In genomic region chr12:102555850-102556249, GRCm38 (mm10) we compare ENCODE assay signal across 14 mouse cellular contexts. TPM values are rescaled to one million over a fixed set of nuclear protein-coding genes. Genes with fewer than 3 reads are reported as not detected.
DNase-seq lines count a peak whose midpoint lies in the region; ATAC-seq and TF ChIP-seq lines count a peak whose summit lies in the region.
"Had no signal": no experiment of that assay in that cellular context is flagged by ENCODE, and none has a peak within 500 bp of the region (broad histone marks: within the 10 kb centered on the region; RNA-seq: fewer than 3 reads in every experiment).

No protein-coding gene starts in this region.

- H3K4me3 ChIP-seq in layer of hippocampus, adult 2 months, result peak overlapping the region; percentile 74
- H3K4me3 ChIP-seq in forebrain, embryonic 16.5 days (replicated peaks; ENCODE audit: low read length), result peak overlapping the region; percentile 84
- peak overlapping the region; percentile 93 for H3K4me3 ChIP-seq in midbrain, embryonic 15.5 days
- no peak overlapping the region for H3K4me3 ChIP-seq in kidney, embryonic 14.5 days (ENCODE audit: low read length)
- H3K4me3 ChIP-seq in heart, embryonic 10.5 days, result no peak overlapping the region
- H3K4me3 ChIP-seq: megakaryocyte, embryonic 14.5 days had no signal

- peak overlapping the region; percentile 18; the same call in 1 of the 2 replicates for H3K9ac ChIP-seq in forebrain, embryonic 16.5 days (replicated peaks; ENCODE audit: low read depth, low read length)
- peak overlapping the region; percentile 93 for H3K9ac ChIP-seq in midbrain, embryonic 15.5 days
- no peak overlapping the region for H3K9ac ChIP-seq in kidney, embryonic 14.5 days (ENCODE audit: low read depth, low read length)
- H3K9ac ChIP-seq: liver, embryonic 14.5 days had no signal

- TF ChIP-seq CTCF in layer of hippocampus, adult 2 months (conservative IDR thresholded peaks at IDR 0.05), result no peak

- H3K9me3 ChIP-seq in forebrain, embryonic 16.5 days (ENCODE audit: control insufficient read depth, low read length), result no peaks in the 10 kb centered on the region
- no peaks in the 10 kb centered on the region for H3K9me3 ChIP-seq in midbrain, embryonic 15.5 days
- no peaks in the 10 kb centered on the region for H3K9me3 ChIP-seq in kidney, embryonic 14.5 days (ENCODE audit: control insufficient read depth, low read length)
- H3K9me3 ChIP-seq in heart, embryonic 10.5 days, result no peaks in the 10 kb centered on the region
- H3K9me3 ChIP-seq: megakaryocyte, embryonic 14.5 days had no signal

- H3K36me3 ChIP-seq in forebrain, embryonic 16.5 days (ENCODE audit: control insufficient read depth, insufficient read depth), result no peaks in the 10 kb centered on the region
- H3K36me3 ChIP-seq in midbrain, embryonic 15.5 days (replicated peaks), result peaks cover 3% of the 10 kb centered on the region; the same call in 1 of the 2 replicates
- H3K36me3 ChIP-seq in kidney, embryonic 14.5 days (ENCODE audit: control insufficient read depth, insufficient read depth, low read length), result no peaks in the 10 kb centered on the region
- no peaks in the 10 kb centered on the region for H3K36me3 ChIP-seq in heart, embryonic 10.5 days

- no peak overlapping the region for H3K27ac ChIP-seq in layer of hippocampus, adult 2 months
- no peak overlapping the region for H3K27ac ChIP-seq in forebrain, embryonic 16.5 days (ENCODE audit: low read length)
- no peak overlapping the region for H3K27ac ChIP-seq in midbrain, embryonic 15.5 days
- H3K27ac ChIP-seq in kidney, embryonic 14.5 days (ENCODE audit: low read depth, low read length), result no peak overlapping the region
- H3K27ac ChIP-seq in heart, embryonic 10.5 days, result no peak overlapping the region
- H3K27ac ChIP-seq: liver, embryonic 14.5 days had no signal

- 37% methylated on average over 3 of the region's 3 CpGs for WGBS in forebrain, embryonic 16.5 days
- WGBS in midbrain, embryonic 15.5 days, result 45% methylated on average over 3 of the region's 3 CpGs
- WGBS in kidney, embryonic 14.5 days, result 67% methylated on average over 3 of the region's 3 CpGs
- WGBS in heart, embryonic 10.5 days, result 82% methylated on average over 3 of the region's 3 CpGs

- H3K27me3 ChIP-seq in forebrain, embryonic 16.5 days (replicated peaks; ENCODE audit: control insufficient read depth, insufficient read depth, low read length), result 0 out of 2 replicates have a peak, but pooled peaks cover 2% of the 10 kb centered on the region
- 0 out of 2 replicates have a peak, but pooled peaks cover 3% of the 10 kb centered on the region for H3K27me3 ChIP-seq in midbrain, embryonic 15.5 days (replicated peaks)
- H3K27me3 ChIP-seq in kidney, embryonic 14.5 days (ENCODE audit: control insufficient read depth, insufficient read depth, low read length), result peaks cover 19% of the 10 kb centered on the region
- H3K27me3 ChIP-seq in heart, embryonic 10.5 days (ENCODE audit: insufficient read depth, poor library complexity, severe bottlenecking), result peaks cover 54% of the 10 kb centered on the region

- peaks cover 16% of the 10 kb centered on the region for H3K4me1 ChIP-seq in forebrain, embryonic 16.5 days (replicated peaks; ENCODE audit: control insufficient read depth, insufficient read depth, low read length)
- peaks cover 26% of the 10 kb centered on the region for H3K4me1 ChIP-seq in midbrain, embryonic 15.5 days
- H3K4me1 ChIP-seq in kidney, embryonic 14.5 days (ENCODE audit: control insufficient read depth, insufficient read depth, low read length), result 0 out of 2 replicates have a peak, but pooled peaks cover 3% of the 10 kb centered on the region
- peaks cover 10% of the 10 kb centered on the region; the same call in 1 of the 2 replicates for H3K4me1 ChIP-seq in heart, embryonic 10.5 days

- H3K4me2 ChIP-seq in forebrain, embryonic 16.5 days (ENCODE audit: low read length), result peak overlapping the region; percentile 91
- peak overlapping the region; percentile 83 for H3K4me2 ChIP-seq in midbrain, embryonic 15.5 days
- H3K4me2 ChIP-seq in kidney, embryonic 14.5 days (replicated peaks; ENCODE audit: low read depth, low read length), result no peak overlapping the region
- H3K4me2 ChIP-seq: heart, embryonic 11.5 days had no signal

- ATAC-seq in forebrain, embryonic 16.5 days, result no peak
- ATAC-seq in midbrain, embryonic 15.5 days (replicated peaks), result no peak
- no peak for ATAC-seq in kidney, embryonic 14.5 days (ENCODE audit: low FRiP score, low TSS enrichment)
- ATAC-seq: inflammation-experienced regulatory T-cells, adult 6 months had no signal

- no peak for DNase-seq in layer of hippocampus, adult 2 months (ENCODE audit: low spot score in 2 of 2)
- DNase-seq in layer of hippocampus, postnatal 25 days (ENCODE audit: extremely low spot score in 1 of 2, low spot score in 1 of 2), result no peak
- peak; percentile 62 for DNase-seq in cerebellum, adult 9-10 months
- no peak for DNase-seq in layer of hippocampus, adult 11-12 months (ENCODE audit: low spot score)
- DNase-seq in heart, embryonic 10.5 days (ENCODE audit: low spot score), result no peak
- DNase-seq: kidney, postnatal 25 days; thymus, postnatal 14 days had no signal

RNA-seq across cellular contexts. Expression of gene Chga, which starts 1.1 kb away (rescaled TPM):
- 100 to 1,000 TPM; 123 to 124 TPM for total RNA-seq in layer of hippocampus, adult 2 months (2021)
- total RNA-seq in layer of hippocampus, postnatal 25 days (2021), result 100 to 1,000 TPM; 132 to 135 TPM
- polyA plus RNA-seq in forebrain, embryonic 16.5 days (2015; fragmentation: Nextera tagmentation; extraction: Ambion mirVana), result 97.7 and 118 TPM in 2 replicates
- 152 and 155 TPM in 2 replicates for polyA plus RNA-seq in midbrain, embryonic 15.5 days (2015; fragmentation: Nextera tagmentation; extraction: Ambion mirVana)
- 0.30 and 0.73 TPM in 2 replicates for polyA plus RNA-seq in kidney, embryonic 14.5 days (2014; fragmentation: Nextera tagmentation; extraction: Ambion mirVana)
- 0.15 and 0.44 TPM in 2 replicates for polyA plus RNA-seq in heart, embryonic 10.5 days (2016; fragmentation: Nextera tagmentation; extraction: Ambion mirVana)

Comparison
In these comparisons a context has a peak if more than half of its experiments do, and no peak if none do; other contexts are left out.
1. H3K4me3 ChIP-seq: peak in layer of hippocampus, adult 2 months (single experiment), forebrain, embryonic 16.5 days (single experiment) and midbrain, embryonic 15.5 days (single experiment); none in kidney, embryonic 14.5 days (single experiment) and heart, embryonic 10.5 days (single experiment).
2. RNA of gene Chga, which starts 1.1 kb away (polyA plus RNA-seq): 152 to 155 TPM in midbrain, embryonic 15.5 days and 97.7 to 118 TPM in forebrain, embryonic 16.5 days; 0.30 to 0.73 TPM in kidney, embryonic 14.5 days and 0.15 to 0.44 TPM in heart, embryonic 10.5 days; every median in the first group is over 10 times any median in the second.